Mouse (Mus musculus): ENCODE data around the gene Nkd1. TPM values are rescaled to one million over a fixed set of nuclear protein-coding genes. Genes with fewer than 3 reads are reported as not detected.

Gene Nkd1
- polyA plus RNA-seq, 1 experiment, result 9.3 TPM

DNA sequence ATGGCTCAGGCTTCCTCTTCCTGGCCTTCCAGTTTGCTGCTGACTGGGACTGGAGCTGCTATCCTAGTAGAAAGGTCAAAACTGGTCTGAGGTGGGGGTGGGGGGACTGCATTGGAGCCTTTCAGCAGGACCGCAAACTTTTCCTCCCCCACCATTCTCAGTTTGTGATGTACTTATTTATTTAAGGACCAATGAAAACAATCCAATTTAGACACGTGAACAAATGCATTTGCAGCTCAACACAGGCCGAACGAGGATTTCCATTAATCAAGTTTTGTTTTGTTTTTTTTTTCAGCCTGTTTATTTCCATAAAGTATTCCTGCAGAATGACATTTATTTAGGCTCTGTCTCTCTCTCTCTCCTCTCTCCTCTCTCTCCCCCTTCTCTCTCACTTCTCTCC lies 2.5 kb downstream of the Nkd1 start:
- WGBS, result 84% methylated on average over 4 of the region's 4 CpGs
- Histone ChIP-seq H3K4me1 (ENCODE audit: control insufficient read depth, insufficient read depth, insufficient read length) (peaks cover 9% of the 10 kb centered on the region), H3K27ac (ENCODE audit: insufficient read depth, low read length) (no peak overlapping the region), H3K27me3 (ENCODE audit: control insufficient read depth, insufficient read depth, low read length) (peaks cover 13% of the 10 kb centered on the region), H3K36me3 (ENCODE audit: control insufficient read depth, insufficient read depth, low read length) (no peaks in the 10 kb centered on the region), H3K4me3 (ENCODE audit: extremely low read depth, insufficient read depth, insufficient read length) (no peak overlapping the region)
- no peak for TF ChIP-seq POLR2A (IDR thresholded peaks at IDR 0.05; ENCODE audit: low read depth, low read length)
- no peak for TF ChIP-seq CTCF (IDR thresholded peaks at IDR 0.05; ENCODE audit: extremely low read depth, insufficient read depth, insufficient read length, insufficient replicate concordance)
- DNase-seq (ENCODE audit: low read depth in 1 of 2, low spot score in 2 of 2), result no peak

DNA sequence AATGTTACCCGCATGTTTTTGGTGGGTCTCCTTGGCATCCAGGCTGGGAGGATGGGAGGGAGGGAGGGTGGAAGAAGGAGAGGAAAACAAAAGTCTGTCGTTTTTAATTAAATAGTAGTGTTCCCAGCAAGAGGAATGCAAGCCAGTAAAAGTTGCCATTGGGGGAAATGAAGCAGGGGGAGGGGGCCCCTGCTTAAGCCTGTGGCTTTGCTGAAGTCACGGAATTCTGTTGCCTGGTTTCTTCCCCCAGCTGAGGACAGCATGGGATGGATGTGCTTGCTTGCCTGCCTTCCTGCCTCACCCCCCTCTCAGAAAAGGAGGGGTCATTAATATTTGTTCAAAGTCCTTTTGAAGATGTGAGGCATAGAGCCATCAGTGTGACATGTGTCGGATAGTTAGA lies 3.0 kb downstream of the Nkd1 start:
- Histone ChIP-seq H3K27me3 (ENCODE audit: control insufficient read depth, insufficient read depth, low read length) (peaks cover 13% of the 10 kb centered on the region), H3K4me3 (ENCODE audit: extremely low read depth, insufficient read depth, insufficient read length) (no peak overlapping the region), H3K36me3 (ENCODE audit: control insufficient read depth, insufficient read depth, low read length) (no peaks in the 10 kb centered on the region), H3K27ac (ENCODE audit: insufficient read depth, low read length) (no peak overlapping the region), H3K4me1 (ENCODE audit: control insufficient read depth, insufficient read depth, insufficient read length) (peaks cover 9% of the 10 kb centered on the region)
- 62% methylated on average over 4 of the region's 4 CpGs for WGBS
- TF ChIP-seq CTCF (IDR thresholded peaks at IDR 0.05; ENCODE audit: extremely low read depth, insufficient read depth, insufficient read length, insufficient replicate concordance), result no peak
- no peak for TF ChIP-seq POLR2A (IDR thresholded peaks at IDR 0.05; ENCODE audit: low read depth, low read length)
- no peak for DNase-seq (ENCODE audit: low read depth in 1 of 2, low spot score in 2 of 2)

DNA sequence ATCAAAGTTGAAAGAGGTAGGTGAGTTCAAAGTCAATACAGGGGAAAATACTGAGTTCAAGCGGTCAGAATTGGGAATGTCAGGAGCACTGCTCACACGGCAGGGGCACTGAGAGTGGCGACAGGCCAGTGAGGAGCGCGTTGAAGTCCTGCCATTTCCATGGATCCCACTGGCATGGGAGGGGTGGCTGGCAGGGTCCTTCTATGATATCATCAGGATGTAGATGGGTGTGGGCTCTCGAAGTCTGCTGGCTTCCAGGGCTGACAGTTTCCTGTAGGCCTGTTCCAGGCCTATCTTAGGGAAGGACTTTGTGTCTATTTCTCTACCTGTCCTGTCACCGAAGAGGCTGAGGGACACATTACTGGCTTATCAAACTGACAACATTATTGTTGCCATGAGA lies 3.7 kb downstream of the Nkd1 start:
- no peak for DNase-seq (ENCODE audit: low read depth in 1 of 2, low spot score in 2 of 2)
- peaks cover 13% of the 10 kb centered on the region for H3K27me3 ChIP-seq (ENCODE audit: control insufficient read depth, insufficient read depth, low read length)
- WGBS, result 86% methylated on average over 7 of the region's 7 CpGs
- no peaks in the 10 kb centered on the region for H3K36me3 ChIP-seq (ENCODE audit: control insufficient read depth, insufficient read depth, low read length)
- no peak overlapping the region for H3K27ac ChIP-seq (ENCODE audit: insufficient read depth, low read length)
- H3K4me3 ChIP-seq (ENCODE audit: extremely low read depth, insufficient read depth, insufficient read length), result no peak overlapping the region
- TF ChIP-seq CTCF (IDR thresholded peaks at IDR 0.05; ENCODE audit: extremely low read depth, insufficient read depth, insufficient read length, insufficient replicate concordance) (no peak), POLR2A (IDR thresholded peaks at IDR 0.05; ENCODE audit: low read depth, low read length) (no peak)
- H3K4me1 ChIP-seq (ENCODE audit: control insufficient read depth, insufficient read depth, insufficient read length), result peaks cover 9% of the 10 kb centered on the region

DNA sequence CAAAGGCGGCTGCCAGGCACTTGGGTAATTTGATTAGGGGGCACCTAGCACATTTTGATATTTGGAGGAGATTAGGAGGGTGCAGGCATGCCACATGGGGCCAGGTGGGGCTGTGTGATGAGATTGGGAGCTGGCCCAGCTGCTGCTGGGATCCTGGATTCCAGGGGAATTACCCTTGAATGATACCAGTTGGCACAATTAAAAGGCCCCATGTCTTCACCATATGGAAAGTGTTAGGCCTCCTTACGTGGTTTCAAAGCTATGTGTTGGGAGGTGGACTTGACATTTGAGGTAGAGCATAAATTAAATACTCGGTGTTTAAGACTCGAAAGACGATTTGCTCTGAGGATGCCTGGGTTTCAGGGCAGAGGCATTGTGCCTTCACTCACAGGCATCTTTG lies 5.1 kb downstream of the Nkd1 start:
- Histone ChIP-seq H3K27me3 (ENCODE audit: control insufficient read depth, insufficient read depth, low read length) (peaks cover 5% of the 10 kb centered on the region), H3K27ac (ENCODE audit: insufficient read depth, low read length) (no peak overlapping the region), H3K4me3 (ENCODE audit: extremely low read depth, insufficient read depth, insufficient read length) (no peak overlapping the region), H3K4me1 (ENCODE audit: control insufficient read depth, insufficient read depth, insufficient read length) (peaks cover 5% of the 10 kb centered on the region), H3K36me3 (ENCODE audit: control insufficient read depth, insufficient read depth, low read length) (no peaks in the 10 kb centered on the region)
- no peak for DNase-seq (ENCODE audit: low read depth in 1 of 2, low spot score in 2 of 2)
- WGBS, result 89% methylated on average over 5 of the region's 5 CpGs
- no peak for TF ChIP-seq POLR2A (IDR thresholded peaks at IDR 0.05; ENCODE audit: low read depth, low read length)
- no peak for TF ChIP-seq CTCF (IDR thresholded peaks at IDR 0.05; ENCODE audit: extremely low read depth, insufficient read depth, insufficient read length, insufficient replicate concordance)

DNA sequence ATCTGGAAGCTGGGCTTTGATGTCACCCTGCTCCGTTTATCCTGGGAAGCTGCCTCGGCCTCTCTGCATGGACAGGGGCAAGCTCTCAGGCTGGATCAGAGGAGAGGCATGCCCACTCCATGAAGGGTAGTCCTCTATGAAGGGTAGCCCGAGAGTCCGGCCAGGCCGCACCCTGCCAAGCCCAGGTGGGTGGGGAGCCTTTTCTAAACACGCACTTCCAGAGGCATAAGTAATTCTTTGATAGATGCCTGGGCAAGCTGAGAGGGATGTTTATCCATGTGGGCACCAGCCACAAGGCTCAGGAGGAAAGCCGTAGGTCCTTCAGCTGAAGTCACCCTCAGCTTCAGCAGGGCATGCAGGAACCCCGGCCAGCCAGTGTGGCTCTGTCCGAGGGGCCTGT lies 7.0 kb downstream of the Nkd1 start:
- TF ChIP-seq POLR2A (IDR thresholded peaks at IDR 0.05; ENCODE audit: low read depth, low read length), result no peak
- no peak for TF ChIP-seq CTCF (IDR thresholded peaks at IDR 0.05; ENCODE audit: extremely low read depth, insufficient read depth, insufficient read length, insufficient replicate concordance)
- no peak for DNase-seq (ENCODE audit: low read depth in 1 of 2, low spot score in 2 of 2)
- H3K27ac ChIP-seq (ENCODE audit: insufficient read depth, low read length), result no peak overlapping the region
- no peaks in the 10 kb centered on the region for H3K27me3 ChIP-seq (ENCODE audit: control insufficient read depth, insufficient read depth, low read length)
- H3K36me3 ChIP-seq (ENCODE audit: control insufficient read depth, insufficient read depth, low read length), result no peaks in the 10 kb centered on the region
- WGBS, result 93% methylated on average over 9 of the region's 9 CpGs
- no peaks in the 10 kb centered on the region for H3K4me1 ChIP-seq (ENCODE audit: control insufficient read depth, insufficient read depth, insufficient read length)
- no peak overlapping the region for H3K4me3 ChIP-seq (ENCODE audit: extremely low read depth, insufficient read depth, insufficient read length)

DNA sequence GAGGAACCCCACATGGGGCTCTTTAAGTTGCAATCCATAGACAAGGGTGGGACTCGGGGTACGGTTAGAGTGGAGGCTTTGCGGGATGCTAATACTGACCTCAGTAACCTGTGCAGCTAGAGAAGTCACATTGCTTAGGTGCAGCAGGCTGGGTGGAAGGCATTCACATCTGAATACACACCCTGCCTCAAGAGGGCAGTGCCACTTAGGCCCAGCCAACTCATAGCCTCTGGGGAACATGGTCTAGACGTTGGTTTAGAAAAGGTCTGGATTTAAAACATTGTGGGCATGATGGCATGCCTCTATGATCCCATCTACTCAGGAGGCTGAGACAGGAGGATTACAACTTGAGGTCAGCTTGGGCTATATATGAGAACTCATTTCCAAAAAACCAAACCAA lies 8.6 kb downstream of the Nkd1 start:
- TF ChIP-seq POLR2A (IDR thresholded peaks at IDR 0.05; ENCODE audit: low read depth, low read length), result no peak
- no peak; the same call in 1 of the 2 replicates for TF ChIP-seq CTCF (IDR thresholded peaks at IDR 0.05; ENCODE audit: extremely low read depth, insufficient read depth, insufficient read length, insufficient replicate concordance)
- 75% methylated on average over 4 of the region's 4 CpGs for WGBS

DNA sequence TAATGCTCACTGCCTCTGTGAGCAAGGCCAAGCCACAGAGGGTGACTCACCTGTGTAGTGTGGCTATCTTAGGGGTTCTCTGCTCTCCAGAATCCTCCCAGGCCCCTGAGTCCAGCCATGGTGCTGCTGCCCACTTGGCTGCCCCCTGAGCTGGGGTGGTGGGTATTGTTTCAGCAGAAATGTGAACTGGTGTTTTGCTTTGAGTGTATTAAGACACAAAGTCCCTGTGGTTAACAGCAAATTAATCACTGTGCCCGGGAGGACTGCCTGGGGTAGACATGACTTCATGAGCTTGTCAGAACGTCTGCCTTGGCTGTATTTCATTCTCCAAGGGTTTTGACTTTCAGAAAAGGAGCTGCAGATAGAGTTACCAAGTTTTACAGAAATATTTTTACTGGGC lies 15.9 kb downstream of the Nkd1 start:
- TF ChIP-seq POLR2A (IDR thresholded peaks at IDR 0.05; ENCODE audit: low read depth, low read length) (no peak), CTCF (IDR thresholded peaks at IDR 0.05; ENCODE audit: extremely low read depth, insufficient read depth, insufficient read length, insufficient replicate concordance) (no peak)
- Histone ChIP-seq H3K27me3 (ENCODE audit: control insufficient read depth, insufficient read depth, low read length) (no peaks in the 10 kb centered on the region), H3K4me1 (ENCODE audit: control insufficient read depth, insufficient read depth, insufficient read length) (no peaks in the 10 kb centered on the region), H3K27ac (ENCODE audit: insufficient read depth, low read length) (no peak overlapping the region), H3K4me3 (ENCODE audit: extremely low read depth, insufficient read depth, insufficient read length) (no peak overlapping the region), H3K36me3 (ENCODE audit: control insufficient read depth, insufficient read depth, low read length) (no peaks in the 10 kb centered on the region)
- 55% methylated on average over 2 of the region's 2 CpGs for WGBS
- DNase-seq (ENCODE audit: low read depth in 1 of 2, low spot score in 2 of 2), result no peak

More for the DNA sequence above, 8.6 kb downstream of the Nkd1 start:
- no peaks in the 10 kb centered on the region for H3K36me3 ChIP-seq (ENCODE audit: control insufficient read depth, insufficient read depth, low read length)
- H3K27ac ChIP-seq (ENCODE audit: insufficient read depth, low read length), result no peak overlapping the region
- H3K4me1 ChIP-seq (ENCODE audit: control insufficient read depth, insufficient read depth, insufficient read length), result no peaks in the 10 kb centered on the region
- no peak for DNase-seq (ENCODE audit: low read depth in 1 of 2, low spot score in 2 of 2)
- no peak overlapping the region for H3K4me3 ChIP-seq (ENCODE audit: extremely low read depth, insufficient read depth, insufficient read length)
- no peaks in the 10 kb centered on the region for H3K27me3 ChIP-seq (ENCODE audit: control insufficient read depth, insufficient read depth, low read length)

Data from spleen, adult 2 months (tissue).